Mouse (Mus musculus) right cerebral cortex, postnatal 36 days (tissue): ENCODE measurements around the gene Apobec2.

ENCODE experiments used
- DNase-seq, 2 experiments: peaks; one replicate each; pipeline ENCODE4 v3.0.0; 2022; ENCODE audit warnings: low spot score in 2 of 2, mixed read lengths in 1 of 2

Apobec2 gene

GRCm38 (mm10) chr17:48408526-48409291 lies 24.0 kb downstream of the Apobec2 start:
- peak; percentile 39 to 54 for DNase-seq

- DNase-seq = peak in 1 of 2 experiments; percentile 29
Measured at GRCm38 (mm10) chr17:48407910-48408525, 24.7 kb downstream of the Apobec2 start.

- DNase-seq = no peak
Measured at GRCm38 (mm10) chr17:48407154-48407553, 25.6 kb downstream of the Apobec2 start.

- DNase-seq = no peak
Measured at GRCm38 (mm10) chr17:48404706-48405105, 28.0 kb downstream of the Apobec2 start.

- no peak for DNase-seq
Measured at GRCm38 (mm10) chr17:48403848-48404247, 28.9 kb downstream of the Apobec2 start.

GRCm38 (mm10) chr17:48402751-48403150 lies 30.0 kb downstream of the Apobec2 start:
- no peak for DNase-seq

GRCm38 (mm10) chr17:48401710-48402109 lies 31.0 kb downstream of the Apobec2 start:
- DNase-seq = no peak

GRCm38 (mm10) chr17:48392616-48393015 lies 40.1 kb downstream of the Apobec2 start:
- peak; percentile 55 to 76 for DNase-seq

- no peak for DNase-seq
Measured at GRCm38 (mm10) chr17:48391446-48391845, 41.3 kb downstream of the Apobec2 start.

- no peak for DNase-seq
Measured at GRCm38 (mm10) chr17:48389442-48389841, 43.3 kb downstream of the Apobec2 start.

- DNase-seq = no peak
Measured at GRCm38 (mm10) chr17:48388666-48389065, 44.1 kb downstream of the Apobec2 start.

GRCm38 (mm10) chr17:48385786-48386461 lies 46.8 kb downstream of the Apobec2 start:
- DNase-seq = no peak

GRCm38 (mm10) chr17:48379050-48379449 lies 53.7 kb downstream of the Apobec2 start:
- DNase-seq = no peak

- DNase-seq = peak; percentile 43 to 46
Measured at GRCm38 (mm10) chr17:48376102-48376501, 56.6 kb downstream of the Apobec2 start.

GRCm38 (mm10) chr17:48372987-48373386 lies 59.7 kb downstream of the Apobec2 start:
- peak; percentile 22 to 53 for DNase-seq

GRCm38 (mm10) chr17:48371621-48372020 lies 61.1 kb downstream of the Apobec2 start:
- DNase-seq = no peak
